Mouse (Mus musculus): Measurements from ENCODE around the gene Prmt1. TPM values are rescaled to one million over a fixed set of nuclear protein-coding genes. Genes with fewer than 3 reads are reported as not detected.

Prmt1 gene
- polyA plus RNA-seq, 2 experiments, result 51.2 to 168 TPM

DNA sequence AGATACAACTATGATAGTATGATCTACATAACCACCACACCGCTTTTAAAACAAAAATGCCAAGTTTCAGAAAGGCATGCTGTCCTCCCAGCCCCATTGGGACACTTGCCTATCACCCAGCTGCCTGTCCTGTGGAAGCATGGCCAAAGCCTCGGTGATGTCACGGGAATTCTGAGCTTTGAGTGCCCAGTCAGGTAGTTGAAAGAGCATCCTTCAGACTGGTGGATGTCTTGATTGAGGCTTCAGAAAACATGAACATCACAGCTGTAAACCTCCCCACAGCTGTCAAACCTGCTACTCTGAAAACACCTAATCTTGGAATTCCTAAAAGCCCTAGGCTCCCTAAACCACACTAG is 27.7 kb upstream of the Prmt1 start:
- ATAC-seq (ENCODE audit: insufficient read depth) (no peak), DNase-seq (ENCODE audit: low read depth in 3 of 3, low spot score in 3 of 3) (no peak)
- Histone ChIP-seq H3K36me3 (replicated peaks; ENCODE audit: control insufficient read depth, insufficient read depth, low read depth) (peaks cover 38% of the 10 kb centered on the region), H3K4me3 (ENCODE audit: insufficient read depth in 1 of 2, low read depth in 2 of 2, low read length in 2 of 2) (no peak overlapping the region), H3K9ac (replicated peaks) (no peak overlapping the region), H3K4me2 (ENCODE audit: low read depth) (peak overlapping the region; percentile 89), H3K4me1 (replicated peaks; ENCODE audit: control insufficient read depth in 2 of 2, insufficient read depth in 2 of 2, low read length in 1 of 2) (peaks cover 18 to 31% of the 10 kb centered on the region in 2 experiments), H3K9me3 (ENCODE audit: control insufficient read depth, low read length) (no peaks in the 10 kb centered on the region), H3K27ac (no peak overlapping the region; the same call in 1 of the 2 replicates), H3K27me3 (ENCODE audit: control insufficient read depth, insufficient read depth, low read length) (peaks cover 7% of the 10 kb centered on the region; the same call in 1 of the 2 replicates)
- TF ChIP-seq CTCF (IDR thresholded peaks at IDR 0.05; ENCODE audit: low read depth), result no peak
- no peak for TF ChIP-seq EP300 (IDR thresholded peaks at IDR 0.05; ENCODE audit: low read depth)
- WGBS (ENCODE audit: insufficient replicate concordance), result 88% methylated on average over 3 of the region's 3 CpGs

DNA sequence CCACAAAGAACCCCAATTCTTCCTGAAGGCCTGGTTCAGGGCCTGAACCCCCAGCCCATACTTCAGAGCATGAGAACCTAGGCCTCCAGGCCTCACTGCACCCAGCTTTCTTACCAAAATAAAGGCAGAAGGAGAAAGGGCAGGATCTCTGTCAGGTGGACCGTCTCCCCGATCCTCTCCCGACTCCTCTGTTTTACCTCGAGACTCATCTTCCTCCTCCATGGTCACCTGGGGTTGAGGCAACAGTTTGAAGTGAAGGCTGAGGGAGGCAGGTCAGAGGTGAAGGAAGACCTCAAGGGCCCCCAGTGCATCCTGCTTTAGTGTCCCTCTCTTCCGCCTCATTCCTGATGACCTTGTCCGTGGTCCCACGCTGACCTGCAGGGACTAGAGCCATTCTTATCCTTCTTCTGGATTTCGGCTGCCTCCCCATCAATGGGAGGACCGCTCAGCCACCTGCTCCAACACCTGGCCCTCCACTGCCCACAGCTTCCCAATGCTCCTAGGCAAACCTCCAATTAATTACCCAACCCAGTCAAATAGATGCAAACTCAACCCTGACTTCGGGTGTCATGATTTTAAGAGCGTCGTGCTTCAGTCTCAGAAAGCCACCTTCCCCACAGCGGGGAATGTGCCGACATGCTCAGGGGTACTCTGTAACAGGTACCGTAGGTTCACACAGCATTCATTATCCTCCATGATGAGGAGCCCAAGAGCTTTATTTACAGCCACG is 27.2 kb upstream of the Prmt1 start:
- H3K4me1 ChIP-seq (replicated peaks; ENCODE audit: control insufficient read depth in 2 of 2, insufficient read depth in 2 of 2, low read length in 1 of 2), result peaks cover 16 to 27% of the 10 kb centered on the region in 2 experiments
- peak overlapping the region; percentile 89 for H3K4me2 ChIP-seq (ENCODE audit: low read depth)
- peaks cover 4% of the 10 kb centered on the region; the same call in 1 of the 2 replicates for H3K27me3 ChIP-seq (ENCODE audit: control insufficient read depth, insufficient read depth, low read length)
- peak overlapping the region; percentile 18 for H3K9ac ChIP-seq (replicated peaks)
- DNase-seq (ENCODE audit: low read depth in 3 of 3, low spot score in 3 of 3) (no peak), ATAC-seq (ENCODE audit: insufficient read depth) (no peak)
- H3K9me3 ChIP-seq (ENCODE audit: control insufficient read depth, low read length), result no peaks in the 10 kb centered on the region
- H3K36me3 ChIP-seq (replicated peaks; ENCODE audit: control insufficient read depth, insufficient read depth, low read depth), result peaks cover 38% of the 10 kb centered on the region
- WGBS (ENCODE audit: insufficient replicate concordance), result 88% methylated on average over 16 of the region's 16 CpGs
- no peak overlapping the region; the same call in 1 of the 2 replicates for H3K27ac ChIP-seq
- TF ChIP-seq CTCF (IDR thresholded peaks at IDR 0.05; ENCODE audit: low read depth) (no peak), EP300 (IDR thresholded peaks at IDR 0.05; ENCODE audit: low read depth) (no peak)
- H3K4me3 ChIP-seq (ENCODE audit: insufficient read depth in 1 of 2, low read depth in 2 of 2, low read length in 2 of 2), result no peak overlapping the region

DNA sequence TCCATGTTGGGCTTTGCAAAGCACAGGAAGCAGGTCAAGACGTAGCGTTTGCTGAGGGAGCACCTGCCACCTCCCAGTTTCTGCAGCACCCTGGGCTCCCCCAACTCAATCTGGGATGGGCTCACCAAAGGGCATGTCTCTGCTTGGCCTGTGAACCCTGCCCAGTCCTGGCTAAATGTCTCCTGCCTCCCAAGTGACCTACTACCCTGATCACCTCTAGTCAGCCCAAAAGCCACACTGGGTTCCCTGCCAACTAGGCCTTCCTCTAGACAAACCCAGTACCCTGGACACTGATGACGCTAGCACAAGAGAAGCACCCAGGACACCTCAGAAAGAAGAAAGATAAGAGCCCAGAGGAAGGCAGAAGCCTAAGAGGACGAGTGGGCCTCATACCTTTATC is 26.5 kb upstream of the Prmt1 start:
- H3K4me2 ChIP-seq (ENCODE audit: low read depth), result 0 out of 2 replicates have a peak overlapping the region, but pooled peaks have one; percentile 13
- peaks cover 44% of the 10 kb centered on the region for H3K36me3 ChIP-seq (replicated peaks; ENCODE audit: control insufficient read depth, insufficient read depth, low read depth)
- H3K27me3 ChIP-seq (ENCODE audit: control insufficient read depth, insufficient read depth, low read length), result no peaks in the 10 kb centered on the region
- 60% methylated on average over 4 of the region's 4 CpGs for WGBS (ENCODE audit: insufficient replicate concordance)
- H3K27ac ChIP-seq, result no peak overlapping the region
- peaks cover 13 to 22% of the 10 kb centered on the region in 2 experiments for H3K4me1 ChIP-seq (replicated peaks; ENCODE audit: control insufficient read depth in 2 of 2, insufficient read depth in 2 of 2, low read length in 1 of 2)
- TF ChIP-seq CTCF (IDR thresholded peaks at IDR 0.05; ENCODE audit: low read depth) (no peak), EP300 (IDR thresholded peaks at IDR 0.05; ENCODE audit: low read depth) (no peak)
- ATAC-seq (ENCODE audit: insufficient read depth) (no peak), DNase-seq (ENCODE audit: low read depth in 3 of 3, low spot score in 3 of 3) (no peak)
- no peak overlapping the region; the same call in 1 of the 2 replicates for H3K9ac ChIP-seq (replicated peaks)
- no peak overlapping the region for H3K4me3 ChIP-seq (ENCODE audit: insufficient read depth in 1 of 2, low read depth in 2 of 2, low read length in 2 of 2)
- no peaks in the 10 kb centered on the region for H3K9me3 ChIP-seq (ENCODE audit: control insufficient read depth, low read length)

DNA sequence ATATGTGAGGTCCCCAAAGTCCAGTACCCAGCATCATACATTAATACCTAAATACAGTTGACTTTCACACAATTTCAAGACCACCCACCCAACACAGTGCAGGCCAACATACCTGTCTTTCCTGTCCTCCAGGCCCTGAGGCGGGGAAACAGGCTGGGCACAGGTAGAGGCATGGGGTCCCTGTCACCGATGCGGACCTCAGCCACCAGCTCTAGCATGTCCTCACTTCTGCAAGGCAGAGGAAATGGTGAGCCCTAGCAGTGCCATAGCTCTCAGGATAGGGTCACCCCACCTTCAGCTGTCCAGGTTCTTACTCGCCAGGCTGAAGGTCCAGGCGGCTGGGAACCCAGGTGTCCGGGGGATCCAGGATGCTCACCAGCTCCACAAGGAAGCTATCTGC is 25.6 kb upstream of the Prmt1 start:
- Histone ChIP-seq H3K4me2 (ENCODE audit: low read depth) (no peak overlapping the region), H3K27ac (no peak overlapping the region), H3K9ac (replicated peaks) (no peak overlapping the region), H3K27me3 (ENCODE audit: control insufficient read depth, insufficient read depth, low read length) (no peaks in the 10 kb centered on the region), H3K9me3 (ENCODE audit: control insufficient read depth, low read length) (no peaks in the 10 kb centered on the region), H3K4me1 (replicated peaks; ENCODE audit: control insufficient read depth in 2 of 2, insufficient read depth in 2 of 2, low read length in 1 of 2) (peaks cover 13 to 22% of the 10 kb centered on the region in 2 experiments), H3K4me3 (ENCODE audit: insufficient read depth in 1 of 2, low read depth in 2 of 2, low read length in 2 of 2) (no peak overlapping the region), H3K36me3 (replicated peaks; ENCODE audit: control insufficient read depth, insufficient read depth, low read depth) (peaks cover 52% of the 10 kb centered on the region)
- DNase-seq (ENCODE audit: low read depth in 3 of 3, low spot score in 3 of 3), result no peak
- TF ChIP-seq CTCF (IDR thresholded peaks at IDR 0.05; ENCODE audit: low read depth), result no peak
- no peak for TF ChIP-seq EP300 (IDR thresholded peaks at IDR 0.05; ENCODE audit: low read depth)
- 85% methylated on average over 6 of the region's 6 CpGs for WGBS (ENCODE audit: insufficient replicate concordance)
- no peak for ATAC-seq (ENCODE audit: insufficient read depth)

DNA sequence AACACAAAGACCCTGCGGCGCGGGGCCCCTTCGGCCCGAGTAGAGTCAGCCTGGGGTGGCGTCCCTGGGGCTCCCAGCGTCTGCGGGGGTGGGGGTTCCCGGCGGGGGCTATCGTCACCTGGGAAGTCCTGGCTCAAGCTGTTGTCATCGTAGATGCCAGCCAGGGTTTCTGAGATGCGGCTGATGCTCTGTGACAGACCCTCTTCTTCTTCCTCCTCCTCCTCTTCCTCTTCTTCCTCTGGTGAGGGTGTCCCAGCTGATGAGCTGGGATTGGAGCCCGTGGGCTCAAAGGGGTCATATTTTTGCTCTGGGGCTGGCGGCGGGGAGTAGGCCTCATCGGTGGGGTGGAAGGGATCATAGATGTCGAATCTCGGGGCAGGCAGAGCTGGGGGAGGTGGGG is 22.0 kb upstream of the Prmt1 start:
- no peak for TF ChIP-seq EP300 (IDR thresholded peaks at IDR 0.05; ENCODE audit: low read depth)
- TF ChIP-seq CTCF (IDR thresholded peaks at IDR 0.05; ENCODE audit: low read depth), result no peak
- WGBS (ENCODE audit: insufficient replicate concordance), result 89% methylated on average over 19 of the region's 19 CpGs
- peaks cover 79% of the 10 kb centered on the region for H3K36me3 ChIP-seq (replicated peaks; ENCODE audit: control insufficient read depth, insufficient read depth, low read depth)
- H3K4me2 ChIP-seq (ENCODE audit: low read depth), result no peak overlapping the region
- peaks cover 4 to 6% of the 10 kb centered on the region in 2 experiments; a peak in 3 of 4 replicates for H3K4me1 ChIP-seq (replicated peaks; ENCODE audit: control insufficient read depth in 2 of 2, insufficient read depth in 2 of 2, low read length in 1 of 2)
- no peaks in the 10 kb centered on the region for H3K27me3 ChIP-seq (ENCODE audit: control insufficient read depth, insufficient read depth, low read length)
- no peak for DNase-seq (ENCODE audit: low read depth in 3 of 3, low spot score in 3 of 3)
- no peaks in the 10 kb centered on the region for H3K9me3 ChIP-seq (ENCODE audit: control insufficient read depth, low read length)
- H3K9ac ChIP-seq (replicated peaks), result no peak overlapping the region
- H3K27ac ChIP-seq, result no peak overlapping the region
- no peak for ATAC-seq (ENCODE audit: insufficient read depth)
- H3K4me3 ChIP-seq (ENCODE audit: insufficient read depth in 1 of 2, low read depth in 2 of 2, low read length in 2 of 2), result no peak overlapping the region

Data from liver, embryonic 14.5 days (tissue).